Mouse (Mus musculus): ENCODE measurements around the gene Oser1. TPM values are rescaled to one million over a fixed set of nuclear protein-coding genes. Genes with fewer than 3 reads are reported as not detected.

The Oser1 gene
- 42.3 and 43.8 TPM in 2 replicates for total RNA-seq (2012; rRNA removed)
- polyA plus RNA-seq (2012; ENCODE audit: insufficient read depth in 1 of 2, insufficient read length in 2 of 2, low read depth in 1 of 2, low replicate concordance in 2 of 2, missing spikeins in 1 of 2), result 10 to 100 TPM in 1 of 2 experiments, not detected in 1; 53.9 TPM

DNA sequence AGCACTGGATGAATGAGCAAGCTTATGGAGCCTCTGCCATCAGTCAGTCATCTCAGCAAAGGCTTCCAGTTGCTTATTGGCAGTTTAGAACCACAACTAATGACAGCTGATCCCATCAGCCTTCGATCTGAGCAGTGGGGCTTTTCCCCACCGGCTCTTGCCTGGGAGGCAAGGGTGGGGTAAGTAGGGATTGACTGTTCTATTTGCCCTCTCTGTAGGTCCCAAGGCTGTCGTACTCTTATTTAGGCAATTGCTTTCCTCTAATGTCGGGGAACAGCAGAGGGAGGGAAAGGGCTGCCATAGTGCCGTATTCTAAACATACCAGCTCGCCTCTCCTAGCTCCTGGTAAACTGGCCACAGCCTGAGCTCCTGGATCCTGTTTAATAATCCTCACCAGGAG lies at the start of gene Oser1:
TSS of gene Oser1 (minus strand) at position 101 of the 400 bp plus-strand sequence.
- no peak within 1 kb of the TSS for H3K4me3 ChIP-seq (ENCODE audit: control insufficient read depth in 1 of 2, insufficient read depth in 1 of 2, low read depth in 2 of 2, low read length in 2 of 2)
- H3K4me1 ChIP-seq (ENCODE audit: control insufficient read depth in 1 of 2, insufficient read depth in 2 of 2, low read length in 2 of 2), result peaks cover 4 to 7% of the 10 kb centered on the region in 2 experiments; a peak in 3 of 4 replicates
- no peak within 1 kb of the TSS for H3K27ac ChIP-seq (ENCODE audit: control insufficient read depth, low read depth, low read length)
- peaks cover 12% of the 10 kb centered on the region for H3K79me2 ChIP-seq (ENCODE audit: control insufficient read depth, insufficient read depth, low read length, poor library complexity)
- TF ChIP-seq EP300 (IDR thresholded peaks at IDR 0.05; ENCODE audit: low read depth in 1 of 2, low read length in 2 of 2), result no peak
- no peak for TF ChIP-seq ZMIZ1 (IDR thresholded peaks at IDR 0.05; ENCODE audit: low read depth, low read length)
- TF ChIP-seq POLR2A (IDR thresholded peaks at IDR 0.05; ENCODE audit: control insufficient read depth in 1 of 2, insufficient read depth in 1 of 2, low read depth in 1 of 2, low read length in 2 of 2, poor library complexity in 1 of 2), result no peak
- no peak for TF ChIP-seq TCF12 (IDR thresholded peaks at IDR 0.05; ENCODE audit: low read depth, low read length)
- no peak for TF ChIP-seq GATA1 (IDR thresholded peaks at IDR 0.05; ENCODE audit: low read depth, low read length)
- no peak for TF ChIP-seq RCOR1 (IDR thresholded peaks at IDR 0.05; ENCODE audit: low read depth, low read length)
- no peak for TF ChIP-seq NRF1 (IDR thresholded peaks at IDR 0.05; ENCODE audit: insufficient read depth, low read depth, low read length, poor library complexity, severe bottlenecking)
- TF ChIP-seq HCFC1 (IDR thresholded peaks at IDR 0.05; ENCODE audit: low read depth, low read length), result no peak
- no peak for TF ChIP-seq MEF2A (IDR thresholded peaks at IDR 0.05; ENCODE audit: extremely low read depth, insufficient replicate concordance, low read depth, low read length, poor library complexity, severe bottlenecking)
- TF ChIP-seq CHD1 (IDR thresholded peaks at IDR 0.05; ENCODE audit: low read depth, low read length), result no peak
- no peak for TF ChIP-seq MYC (IDR thresholded peaks at IDR 0.05; ENCODE audit: low read depth, low read length)
- TF ChIP-seq MAX (IDR thresholded peaks at IDR 0.05; ENCODE audit: low read length), result no peak
- no peak for TF ChIP-seq UBTF (IDR thresholded peaks at IDR 0.05; ENCODE audit: borderline replicate concordance, insufficient read depth, low read depth, low read length)
- no peak for TF ChIP-seq CTCF (IDR thresholded peaks at IDR 0.05 in 2 of 3, conservative IDR thresholded peaks at IDR 0.05 in 1 of 3; ENCODE audit: control insufficient read depth in 1 of 3, insufficient read depth in 1 of 3, low read depth in 2 of 3, low read length in 3 of 3, poor library complexity in 1 of 3, severe bottlenecking in 1 of 3)
- no peak for TF ChIP-seq JUND (IDR thresholded peaks at IDR 0.05; ENCODE audit: low read depth, low read length)
- TF ChIP-seq ETS1 (IDR thresholded peaks at IDR 0.05; ENCODE audit: low read depth, low read length), result no peak
- no peak for TF ChIP-seq KAT2A (conservative IDR thresholded peaks at IDR 0.05; ENCODE audit: low read depth, low read length)
- H3K9ac ChIP-seq (ENCODE audit: control insufficient read depth, low read depth, low read length, poor library complexity, severe bottlenecking), result no peak within 1 kb of the TSS
- no peaks in the 10 kb centered on the region for H3K9me3 ChIP-seq (replicated peaks; ENCODE audit: insufficient read depth, low read length)
- H3K27me3 ChIP-seq (ENCODE audit: control insufficient read depth in 1 of 2, insufficient read depth in 2 of 2, low read length in 2 of 2), result no peaks in the 10 kb centered on the region
- DNase-seq (ENCODE audit: low read depth, low spot score), result no peak
- H3K36me3 ChIP-seq (ENCODE audit: control insufficient read depth in 1 of 2, insufficient read depth in 2 of 2, low read length in 2 of 2), result peaks cover 0 to 9% of the 10 kb centered on the region in 2 experiments; a peak in 2 of 4 replicates

DNA sequence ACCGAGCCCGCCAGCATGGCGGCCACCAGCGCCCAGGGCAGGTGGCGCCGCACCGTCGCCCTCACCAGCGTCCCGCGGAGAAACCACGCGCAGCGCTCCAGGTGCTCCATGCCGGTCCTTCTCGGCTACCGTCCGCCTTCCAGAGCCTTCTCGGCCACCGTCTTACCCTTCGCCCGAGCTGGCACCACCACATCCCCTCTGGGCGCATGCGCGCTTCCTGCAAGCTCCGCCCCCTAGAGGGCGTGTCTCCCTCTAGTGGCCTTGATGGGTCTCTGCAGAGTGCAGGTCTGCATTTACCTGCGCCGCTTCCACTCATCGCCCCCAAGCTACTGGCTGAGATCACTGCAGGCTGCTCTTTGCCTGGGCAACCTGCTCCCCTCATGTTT lies 48.0 kb upstream of the Oser1 start, which contains the start of gene Fitm2:
TSS of gene Fitm2 (minus strand) at position 164 of the 386 bp plus-strand sequence.
- Histone ChIP-seq H3K9ac (ENCODE audit: control insufficient read depth, low read depth, low read length, poor library complexity, severe bottlenecking) (peak within 1 kb of the TSS; percentile 83), H3K36me3 (ENCODE audit: control insufficient read depth in 1 of 2, insufficient read depth in 2 of 2, low read length in 2 of 2) (peaks cover 0 to 5% of the 10 kb centered on the region in 2 experiments; a peak in 1 of 4 replicates), H3K27me3 (ENCODE audit: control insufficient read depth in 1 of 2, insufficient read depth in 2 of 2, low read length in 2 of 2) (peaks cover 0 to 2% of the 10 kb centered on the region in 2 experiments; a peak in 2 of 4 replicates), H3K27ac (ENCODE audit: control insufficient read depth, low read depth, low read length) (peak within 1 kb of the TSS; percentile 34), H3K4me1 (ENCODE audit: control insufficient read depth in 1 of 2, insufficient read depth in 2 of 2, low read length in 2 of 2) (peaks cover 0 to 7% of the 10 kb centered on the region in 2 experiments; a peak in 2 of 4 replicates), H3K79me2 (ENCODE audit: control insufficient read depth, insufficient read depth, low read length, poor library complexity) (peaks cover 4% of the 10 kb centered on the region), H3K4me3 (ENCODE audit: control insufficient read depth in 1 of 2, insufficient read depth in 1 of 2, low read depth in 2 of 2, low read length in 2 of 2) (peak within 1 kb of the TSS; percentile 80 to 81), H3K9me3 (replicated peaks; ENCODE audit: insufficient read depth, low read length) (no peaks in the 10 kb centered on the region)
- DNase-seq (ENCODE audit: low read depth, low spot score), result peak; percentile 97
- TF ChIP-seq NRF1 (IDR thresholded peaks at IDR 0.05; ENCODE audit: insufficient read depth, low read depth, low read length, poor library complexity, severe bottlenecking) (peak; percentile 89), USF1 (IDR thresholded peaks at IDR 0.05; ENCODE audit: low read depth, low read length) (no peak), GATA1 (IDR thresholded peaks at IDR 0.05; ENCODE audit: low read depth, low read length) (no peak), MYC (IDR thresholded peaks at IDR 0.05; ENCODE audit: low read depth, low read length) (peak; percentile 88; the same call in 1 of the 2 replicates), ELF1 (IDR thresholded peaks at IDR 0.05; ENCODE audit: low read depth, low read length) (peak; percentile 72), MAFK (IDR thresholded peaks at IDR 0.05; ENCODE audit: borderline replicate concordance, low read depth, low read length) (no peak), USF2 (IDR thresholded peaks at IDR 0.05; ENCODE audit: borderline replicate concordance in 1 of 2, insufficient read depth in 1 of 2, low read depth in 1 of 2, low read length in 2 of 2) (no peak), MAZ (IDR thresholded peaks at IDR 0.05; ENCODE audit: low read depth, low read length) (peak; percentile 75), MXI1 (IDR thresholded peaks at IDR 0.05; ENCODE audit: low read depth, low read length) (peak; percentile 95), TBP (IDR thresholded peaks at IDR 0.05; ENCODE audit: low read depth, low read length) (peak; percentile 55; the same call in 1 of the 2 replicates), NELFE (IDR thresholded peaks at IDR 0.05; ENCODE audit: low read depth, low read length) (peak; percentile 81), SMC3 (IDR thresholded peaks at IDR 0.05; ENCODE audit: low read depth, low read length) (peak; percentile 54), ZC3H11A (IDR thresholded peaks at IDR 0.05; ENCODE audit: low read depth, low read length) (no peak; the same call in 1 of the 2 replicates), MEF2A (IDR thresholded peaks at IDR 0.05; ENCODE audit: extremely low read depth, insufficient replicate concordance, low read depth, low read length, poor library complexity, severe bottlenecking) (no peak), E2F4 (IDR thresholded peaks at IDR 0.05; ENCODE audit: borderline replicate concordance, low read depth, low read length) (0 out of 2 replicates have a peak, but pooled peaks have one; percentile 4), EP300 (IDR thresholded peaks at IDR 0.05; ENCODE audit: low read depth in 1 of 2, low read length in 2 of 2) (peak in 1 of 2 experiments; percentile 45; a peak in 1 of 4 replicates), RAD21 (IDR thresholded peaks at IDR 0.05; ENCODE audit: low read depth, low read length) (peak; percentile 27), TCF12 (IDR thresholded peaks at IDR 0.05; ENCODE audit: low read depth, low read length) (peak; percentile 52)

Measured in MEL (cell line).